Mouse (Mus musculus): ENCODE measurements around the gene Gm14137. TPM values are rescaled to one million over a fixed set of nuclear protein-coding genes. Genes with fewer than 3 reads are reported as not detected.
A peak's percentile ranks its signal among the peaks of the same experiment; 100 is the strongest.

The Gm14137 gene
- polyA plus RNA-seq, 1 experiment from 2014 or later = 0.35 TPM

GRCm38 (mm10) chr2:119157836-119158235, 16.5 kb upstream of the Gm14137 start:
- H3K27ac ChIP-seq = peak overlapping the region; percentile 98; the same call in 1 of the 2 replicates
- peak overlapping the region; percentile 97; the same call in 1 of the 2 replicates for H3K4me3 ChIP-seq
- H3K9ac ChIP-seq = no peak overlapping the region; the same call in 1 of the 2 replicates
- no peaks in the 10 kb centered on the region for H3K9me3 ChIP-seq (replicated peaks)
- ATAC-seq = no peak
- peaks cover 18% of the 10 kb centered on the region for H3K36me3 ChIP-seq
- no peaks in the 10 kb centered on the region; the same call in 1 of the 2 replicates for H3K27me3 ChIP-seq (replicated peaks)
- peaks cover 40% of the 10 kb centered on the region for H3K4me1 ChIP-seq
- peak overlapping the region; percentile 85; the same call in 1 of the 2 replicates for H3K4me2 ChIP-seq

- peaks cover 20% of the 10 kb centered on the region for H3K4me1 ChIP-seq
- H3K9me3 ChIP-seq (replicated peaks) = no peaks in the 10 kb centered on the region
- H3K9ac ChIP-seq = no peak overlapping the region
- no peak overlapping the region for H3K4me3 ChIP-seq
- H3K4me2 ChIP-seq = no peak overlapping the region
- no peak overlapping the region for H3K27ac ChIP-seq
- 58% methylated on average over 2 of the region's 2 CpGs for WGBS (ENCODE audit: insufficient replicate concordance)
- no peak for ATAC-seq
- H3K27me3 ChIP-seq (replicated peaks) = peaks cover 26% of the 10 kb centered on the region
- no peaks in the 10 kb centered on the region for H3K36me3 ChIP-seq
Observed at GRCm38 (mm10) chr2:119161247-119161646, 13.1 kb upstream of the Gm14137 start.

- peaks cover 45% of the 10 kb centered on the region for H3K27me3 ChIP-seq (replicated peaks)
- H3K9me3 ChIP-seq (replicated peaks) = no peaks in the 10 kb centered on the region
- no peaks in the 10 kb centered on the region for H3K36me3 ChIP-seq
- no peak overlapping the region; the same call in 1 of the 2 replicates for H3K4me2 ChIP-seq
- H3K4me1 ChIP-seq = peaks cover 28% of the 10 kb centered on the region
- no peak overlapping the region for H3K4me3 ChIP-seq
- 29% methylated on average over 3 of the region's 3 CpGs for WGBS (ENCODE audit: insufficient replicate concordance)
- H3K27ac ChIP-seq = no peak overlapping the region
- H3K9ac ChIP-seq = no peak overlapping the region
- ATAC-seq = peak; percentile 38; the same call in 1 of the 2 replicates
Observed at GRCm38 (mm10) chr2:119163135-119163534, 11.2 kb upstream of the Gm14137 start.

- Histone ChIP-seq H3K9me3 (replicated peaks) (no peaks in the 10 kb centered on the region), H3K4me3 (no peak overlapping the region), H3K4me1 (peaks cover 29% of the 10 kb centered on the region), H3K36me3 (no peaks in the 10 kb centered on the region), H3K9ac (no peak overlapping the region), H3K27ac (no peak overlapping the region), H3K4me2 (no peak overlapping the region), H3K27me3 (replicated peaks) (peaks cover 54% of the 10 kb centered on the region)
- no peak for ATAC-seq
- WGBS (ENCODE audit: insufficient replicate concordance) = 82% methylated on average over 4 of the region's 4 CpGs
Observed at GRCm38 (mm10) chr2:119163999-119164398, 10.3 kb upstream of the Gm14137 start.

- Histone ChIP-seq H3K4me2 (no peak overlapping the region), H3K9me3 (replicated peaks) (no peaks in the 10 kb centered on the region), H3K4me1 (peaks cover 29% of the 10 kb centered on the region), H3K27ac (no peak overlapping the region), H3K27me3 (replicated peaks) (peaks cover 68% of the 10 kb centered on the region), H3K4me3 (no peak overlapping the region), H3K9ac (no peak overlapping the region), H3K36me3 (no peaks in the 10 kb centered on the region)
- no peak for ATAC-seq
Observed at GRCm38 (mm10) chr2:119165401-119165800, 8.9 kb upstream of the Gm14137 start.

- ATAC-seq = peak; percentile 84
- Histone ChIP-seq H3K4me2 (peak within 1 kb of the TSS; percentile 88), H3K36me3 (no peaks in the 10 kb centered on the region), H3K27ac (no peak within 1 kb of the TSS), H3K4me3 (peak within 1 kb of the TSS; percentile 61), H3K27me3 (replicated peaks) (peaks cover 68% of the 10 kb centered on the region), H3K4me1 (peaks cover 35% of the 10 kb centered on the region), H3K9me3 (replicated peaks) (no peaks in the 10 kb centered on the region), H3K9ac (peak within 1 kb of the TSS; percentile 59)
- WGBS (ENCODE audit: insufficient replicate concordance) = 1% methylated on average over 60 of the region's 60 CpGs
Observed at GRCm38 (mm10) chr2:119166901-119167865, 7.1 kb upstream of the Gm14137 start, which contains the start of gene Gchfr. Gene Gchfr (plus strand): TSS chr2:119167773.

- H3K9me3 ChIP-seq (replicated peaks) = no peaks in the 10 kb centered on the region
- WGBS (ENCODE audit: insufficient replicate concordance) = 5% methylated on average over 26 of the region's 26 CpGs
- peaks cover 38% of the 10 kb centered on the region for H3K4me1 ChIP-seq
- H3K9ac ChIP-seq = peak overlapping the region; percentile 59
- H3K4me3 ChIP-seq = peak overlapping the region; percentile 61
- ATAC-seq = no peak
- H3K27me3 ChIP-seq (replicated peaks) = peaks cover 68% of the 10 kb centered on the region
- H3K4me2 ChIP-seq = peak overlapping the region; percentile 88
- no peaks in the 10 kb centered on the region for H3K36me3 ChIP-seq
- H3K27ac ChIP-seq = no peak overlapping the region
Observed at GRCm38 (mm10) chr2:119167866-119168256, 6.4 kb upstream of the Gm14137 start.

- no peaks in the 10 kb centered on the region for H3K9me3 ChIP-seq (replicated peaks)
- H3K27me3 ChIP-seq (replicated peaks) = peaks cover 51% of the 10 kb centered on the region
- no peak overlapping the region for H3K27ac ChIP-seq
- no peak overlapping the region for H3K4me3 ChIP-seq
- H3K4me2 ChIP-seq = no peak overlapping the region
- ATAC-seq = no peak
- H3K4me1 ChIP-seq = peaks cover 42% of the 10 kb centered on the region
- 62% methylated on average over 2 of the region's 2 CpGs for WGBS (ENCODE audit: insufficient replicate concordance)
- no peak overlapping the region for H3K9ac ChIP-seq
- 0 out of 2 replicates have a peak, but pooled peaks cover 2% of the 10 kb centered on the region for H3K36me3 ChIP-seq
Observed at GRCm38 (mm10) chr2:119170282-119170681, 4.0 kb upstream of the Gm14137 start.

- 74% methylated on average over 8 of the region's 8 CpGs for WGBS (ENCODE audit: insufficient replicate concordance)
- H3K4me1 ChIP-seq = peaks cover 45% of the 10 kb centered on the region
Observed at GRCm38 (mm10) chr2:119171574-119171973, 2.7 kb upstream of the Gm14137 start.

GRCm38 (mm10) chr2:119172446-119172845, 1.9 kb upstream of the Gm14137 start:
- Histone ChIP-seq H3K27ac (peak overlapping the region; percentile 36; the same call in 1 of the 2 replicates), H3K4me1 (peaks cover 46% of the 10 kb centered on the region), H3K9me3 (replicated peaks) (no peaks in the 10 kb centered on the region), H3K27me3 (replicated peaks) (peaks cover 30% of the 10 kb centered on the region), H3K36me3 (0 out of 2 replicates have a peak, but pooled peaks cover 7% of the 10 kb centered on the region), H3K4me2 (no peak overlapping the region), H3K4me3 (no peak overlapping the region), H3K9ac (peak overlapping the region; percentile 55; the same call in 1 of the 2 replicates)
- WGBS (ENCODE audit: insufficient replicate concordance) = 71% methylated on average over 7 of the region's 7 CpGs
- no peak for ATAC-seq

More at GRCm38 (mm10) chr2:119171574-119171973, 2.7 kb upstream of the Gm14137 start:
- peaks cover 38% of the 10 kb centered on the region for H3K27me3 ChIP-seq (replicated peaks)
- ATAC-seq = no peak
- 0 out of 2 replicates have a peak, but pooled peaks cover 4% of the 10 kb centered on the region for H3K36me3 ChIP-seq
- no peak overlapping the region for H3K4me3 ChIP-seq
- H3K27ac ChIP-seq = no peak overlapping the region
- no peak overlapping the region for H3K4me2 ChIP-seq
- no peaks in the 10 kb centered on the region for H3K9me3 ChIP-seq (replicated peaks)
- no peak overlapping the region for H3K9ac ChIP-seq

- peak; percentile 62 for ATAC-seq
- peak overlapping the region; percentile 58; the same call in 1 of the 2 replicates for H3K27ac ChIP-seq
- H3K4me2 ChIP-seq = peak overlapping the region; percentile 50
- H3K27me3 ChIP-seq (replicated peaks) = peaks cover 24% of the 10 kb centered on the region
- H3K9ac ChIP-seq = peak overlapping the region; percentile 55
- H3K4me1 ChIP-seq = peaks cover 40% of the 10 kb centered on the region
- no peaks in the 10 kb centered on the region for H3K9me3 ChIP-seq (replicated peaks)
- H3K4me3 ChIP-seq = no peak overlapping the region
- 0 out of 2 replicates have a peak, but pooled peaks cover 10% of the 10 kb centered on the region for H3K36me3 ChIP-seq
- WGBS (ENCODE audit: insufficient replicate concordance) = 9% methylated on average over 13 of the region's 13 CpGs
Observed at GRCm38 (mm10) chr2:119172862-119173576, 1.3 kb upstream of the Gm14137 start.

All from liver, embryonic 12.5 days (tissue).